Mouse (Mus musculus): ENCODE measurements around the gene Shc3. TPM values are rescaled to one million over a fixed set of nuclear protein-coding genes. Genes with fewer than 3 reads are reported as not detected.

Shc3 gene
- total and polyA plus RNA-seq, 3 experiments: not detected

- TF ChIP-seq UBTF (IDR thresholded peaks at IDR 0.05; ENCODE audit: borderline replicate concordance, insufficient read depth, low read depth, low read length): no peak
- TF ChIP-seq MAFK (IDR thresholded peaks at IDR 0.05; ENCODE audit: borderline replicate concordance, low read depth, low read length): no peak
- TF ChIP-seq RAD21 (IDR thresholded peaks at IDR 0.05; ENCODE audit: low read depth, low read length): no peak
- TF ChIP-seq CHD2 (IDR thresholded peaks at IDR 0.05; ENCODE audit: low read length): no peak
- no peak for TF ChIP-seq ZKSCAN1 (IDR thresholded peaks at IDR 0.05; ENCODE audit: low read depth, low read length)
- no peak for DNase-seq (ENCODE audit: low read depth, low spot score)
- H3K27me3 ChIP-seq (ENCODE audit: control insufficient read depth in 1 of 2, insufficient read depth in 2 of 2, low read length in 2 of 2): no peaks in the 10 kb centered on the region
- no peaks in the 10 kb centered on the region for H3K9me3 ChIP-seq (replicated peaks; ENCODE audit: insufficient read depth, low read length)
- H3K4me1 ChIP-seq (ENCODE audit: control insufficient read depth in 1 of 2, insufficient read depth in 2 of 2, low read length in 2 of 2): no peaks in the 10 kb centered on the region
- H3K27ac ChIP-seq (ENCODE audit: control insufficient read depth, low read depth, low read length): no peak overlapping the region
- no peak overlapping the region for H3K4me3 ChIP-seq (ENCODE audit: control insufficient read depth in 1 of 2, insufficient read depth in 1 of 2, low read depth in 2 of 2, low read length in 2 of 2)
- no peaks in the 10 kb centered on the region for H3K36me3 ChIP-seq (ENCODE audit: control insufficient read depth in 1 of 2, insufficient read depth in 2 of 2, low read length in 2 of 2)
- H3K9ac ChIP-seq (ENCODE audit: control insufficient read depth, low read depth, low read length, poor library complexity, severe bottlenecking): no peak overlapping the region
- H3K79me2 ChIP-seq (ENCODE audit: control insufficient read depth, insufficient read depth, low read length, poor library complexity): no peaks in the 10 kb centered on the region
Observed at GRCm38 (mm10) chr13:51411696-51412430, 157.4 kb downstream of the Shc3 start.

GRCm38 (mm10) chr13:51411243-51411642 lies 158.0 kb downstream of the Shc3 start:
- no peaks in the 10 kb centered on the region for H3K4me1 ChIP-seq (ENCODE audit: control insufficient read depth in 1 of 2, insufficient read depth in 2 of 2, low read length in 2 of 2)
- H3K9ac ChIP-seq (ENCODE audit: control insufficient read depth, low read depth, low read length, poor library complexity, severe bottlenecking): no peak overlapping the region
- DNase-seq (ENCODE audit: low read depth, low spot score): no peak
- no peaks in the 10 kb centered on the region for H3K27me3 ChIP-seq (ENCODE audit: control insufficient read depth in 1 of 2, insufficient read depth in 2 of 2, low read length in 2 of 2)
- H3K4me3 ChIP-seq (ENCODE audit: control insufficient read depth in 1 of 2, insufficient read depth in 1 of 2, low read depth in 2 of 2, low read length in 2 of 2): no peak overlapping the region
- no peaks in the 10 kb centered on the region for H3K79me2 ChIP-seq (ENCODE audit: control insufficient read depth, insufficient read depth, low read length, poor library complexity)
- TF ChIP-seq KAT2A (conservative IDR thresholded peaks at IDR 0.05; ENCODE audit: low read depth, low read length) (no peak), ZC3H11A (IDR thresholded peaks at IDR 0.05; ENCODE audit: low read depth, low read length) (no peak), POLR2AphosphoS2 (IDR thresholded peaks at IDR 0.05; ENCODE audit: low read length) (no peak)
- no peaks in the 10 kb centered on the region for H3K9me3 ChIP-seq (replicated peaks; ENCODE audit: insufficient read depth, low read length)
- no peak overlapping the region for H3K27ac ChIP-seq (ENCODE audit: control insufficient read depth, low read depth, low read length)
- H3K36me3 ChIP-seq (ENCODE audit: control insufficient read depth in 1 of 2, insufficient read depth in 2 of 2, low read length in 2 of 2): no peaks in the 10 kb centered on the region

- Histone ChIP-seq H3K36me3 (ENCODE audit: control insufficient read depth in 1 of 2, insufficient read depth in 2 of 2, low read length in 2 of 2) (no peaks in the 10 kb centered on the region), H3K9ac (ENCODE audit: control insufficient read depth, low read depth, low read length, poor library complexity, severe bottlenecking) (no peak overlapping the region), H3K27me3 (ENCODE audit: control insufficient read depth in 1 of 2, insufficient read depth in 2 of 2, low read length in 2 of 2) (no peaks in the 10 kb centered on the region), H3K4me1 (ENCODE audit: control insufficient read depth in 1 of 2, insufficient read depth in 2 of 2, low read length in 2 of 2) (no peaks in the 10 kb centered on the region), H3K9me3 (replicated peaks; ENCODE audit: insufficient read depth, low read length) (no peaks in the 10 kb centered on the region), H3K4me3 (ENCODE audit: control insufficient read depth in 1 of 2, insufficient read depth in 1 of 2, low read depth in 2 of 2, low read length in 2 of 2) (no peak overlapping the region), H3K79me2 (ENCODE audit: control insufficient read depth, insufficient read depth, low read length, poor library complexity) (no peaks in the 10 kb centered on the region), H3K27ac (ENCODE audit: control insufficient read depth, low read depth, low read length) (no peak overlapping the region)
- TF ChIP-seq CHD2 (IDR thresholded peaks at IDR 0.05; ENCODE audit: low read length) (no peak), UBTF (IDR thresholded peaks at IDR 0.05; ENCODE audit: borderline replicate concordance, insufficient read depth, low read depth, low read length) (no peak), EP300 (IDR thresholded peaks at IDR 0.05; ENCODE audit: low read depth in 1 of 2, low read length in 2 of 2) (no peak), POLR2AphosphoS5 (IDR thresholded peaks at IDR 0.05; ENCODE audit: borderline replicate concordance, low read depth, low read length) (no peak), BHLHE40 (IDR thresholded peaks at IDR 0.05; ENCODE audit: borderline replicate concordance, low read depth, low read length) (no peak), MAZ (IDR thresholded peaks at IDR 0.05; ENCODE audit: low read depth, low read length) (no peak), TBP (IDR thresholded peaks at IDR 0.05; ENCODE audit: low read depth, low read length) (no peak), ELF1 (IDR thresholded peaks at IDR 0.05; ENCODE audit: low read depth, low read length) (no peak), NELFE (IDR thresholded peaks at IDR 0.05; ENCODE audit: low read depth, low read length) (no peak), MYB (IDR thresholded peaks at IDR 0.05; ENCODE audit: low read depth, low read length) (no peak), SMC3 (IDR thresholded peaks at IDR 0.05; ENCODE audit: low read depth, low read length) (no peak), TAL1 (IDR thresholded peaks at IDR 0.05; ENCODE audit: low read length) (no peak), ZNF384 (IDR thresholded peaks at IDR 0.05; ENCODE audit: low read depth, low read length) (no peak), TCF12 (IDR thresholded peaks at IDR 0.05; ENCODE audit: low read depth, low read length) (no peak), RAD21 (IDR thresholded peaks at IDR 0.05; ENCODE audit: low read depth, low read length) (no peak), ETS1 (IDR thresholded peaks at IDR 0.05; ENCODE audit: low read depth, low read length) (no peak), MAFK (IDR thresholded peaks at IDR 0.05; ENCODE audit: borderline replicate concordance, low read depth, low read length) (no peak), POLR2A (IDR thresholded peaks at IDR 0.05; ENCODE audit: control insufficient read depth in 1 of 2, insufficient read depth in 1 of 2, low read depth in 1 of 2, low read length in 2 of 2, poor library complexity in 1 of 2) (no peak)
- DNase-seq (ENCODE audit: low read depth, low spot score): no peak
Observed at GRCm38 (mm10) chr13:51409936-51410481, 159.2 kb downstream of the Shc3 start.
